Mouse (Mus musculus) frontal cortex, adult (tissue): ENCODE measurements around the gene Ctbs.
A peak's percentile ranks its signal among the peaks of the same experiment; 100 is the strongest.
"Not testable (repeated sequence)": the region's sequence is repeated elsewhere in the genome, so short reads cannot be mapped to it uniquely, and the experiment has no call there.

ENCODE experiments used
- ATAC-seq: cut with Nextera tagmentation; 2 replicates; pipeline ENCODE4 v1.9.2; 2017; ENCODE audit warnings: mild to moderate bottlenecking, moderate library complexity, mixed read lengths; ENCODE audit not compliant: low TSS enrichment

Ctbs gene

GRCm38 (mm10) chr3:146433063-146433462 is 16.5 kb upstream of the Ctbs start:
- ATAC-seq = not testable (repeated sequence)

GRCm38 (mm10) chr3:146433681-146434350 is 15.8 kb upstream of the Ctbs start:
- no peak for ATAC-seq

GRCm38 (mm10) chr3:146434686-146435085 is 14.9 kb upstream of the Ctbs start:
- ATAC-seq = no peak

- no peak for ATAC-seq
These were observed 14.1 kb upstream of the Ctbs start for GRCm38 (mm10) chr3:146435533-146435932.

GRCm38 (mm10) chr3:146436114-146436513 is 13.5 kb upstream of the Ctbs start:
- no peak for ATAC-seq

GRCm38 (mm10) chr3:146440011-146440410 is 9.6 kb upstream of the Ctbs start:
- ATAC-seq = peak; percentile 44

- ATAC-seq = peak; percentile 70
These were observed 9.2 kb upstream of the Ctbs start for GRCm38 (mm10) chr3:146440422-146440821.

GRCm38 (mm10) chr3:146442484-146442883 is 7.1 kb upstream of the Ctbs start:
- ATAC-seq = no peak

- no peak for ATAC-seq
These were observed 6.7 kb upstream of the Ctbs start for GRCm38 (mm10) chr3:146442936-146443335.

GRCm38 (mm10) chr3:146443380-146443779 is 6.2 kb upstream of the Ctbs start:
- no peak for ATAC-seq

- ATAC-seq = no peak
These were observed 4.7 kb upstream of the Ctbs start for GRCm38 (mm10) chr3:146444880-146445279.

- ATAC-seq = no peak
These were observed 2.4 kb upstream of the Ctbs start for GRCm38 (mm10) chr3:146447156-146447555.

- no peak for ATAC-seq
These were observed 2.0 kb upstream of the Ctbs start for GRCm38 (mm10) chr3:146447598-146447997.

- no peak for ATAC-seq
These were observed 1.2 kb upstream of the Ctbs start for GRCm38 (mm10) chr3:146448372-146448771.

- no peak for ATAC-seq
These were observed 626 bp upstream of the Ctbs start for GRCm38 (mm10) chr3:146448969-146449368.

- peak; percentile 98 for ATAC-seq
These were observed 811 bp downstream of the Ctbs start for GRCm38 (mm10) chr3:146450371-146450841.

- no peak for ATAC-seq
These were observed 1.8 kb downstream of the Ctbs start for GRCm38 (mm10) chr3:146451375-146451774.

- ATAC-seq = no peak
These were observed 13.3 kb downstream of the Ctbs start for GRCm38 (mm10) chr3:146462939-146463338.

GRCm38 (mm10) chr3:146469226-146469625 is 19.6 kb downstream of the Ctbs start:
- ATAC-seq = no peak

GRCm38 (mm10) chr3:146472657-146473056 is 23.1 kb downstream of the Ctbs start:
- ATAC-seq = no peak

- ATAC-seq = no peak
These were observed 24.1 kb downstream of the Ctbs start for GRCm38 (mm10) chr3:146473741-146474140.

GRCm38 (mm10) chr3:146474428-146474827 is 24.8 kb downstream of the Ctbs start:
- ATAC-seq = no peak

GRCm38 (mm10) chr3:146482044-146482443 is 32.4 kb downstream of the Ctbs start:
- ATAC-seq = no peak

- ATAC-seq = no peak
These were observed 36.9 kb downstream of the Ctbs start for GRCm38 (mm10) chr3:146486464-146486863.
